Mouse (Mus musculus): Measurements from ENCODE around the gene Lrrc75b. TPM values are rescaled to one million over a fixed set of nuclear protein-coding genes. Genes with fewer than 3 reads are reported as not detected.
"Not testable (repeated sequence)": the region's sequence is repeated elsewhere in the genome, so short reads cannot be mapped to it uniquely, and the experiment has no call there.

Lrrc75b gene
- polyA plus RNA-seq, 1 experiment from 2014 or later, result 10.3 TPM

DNA sequence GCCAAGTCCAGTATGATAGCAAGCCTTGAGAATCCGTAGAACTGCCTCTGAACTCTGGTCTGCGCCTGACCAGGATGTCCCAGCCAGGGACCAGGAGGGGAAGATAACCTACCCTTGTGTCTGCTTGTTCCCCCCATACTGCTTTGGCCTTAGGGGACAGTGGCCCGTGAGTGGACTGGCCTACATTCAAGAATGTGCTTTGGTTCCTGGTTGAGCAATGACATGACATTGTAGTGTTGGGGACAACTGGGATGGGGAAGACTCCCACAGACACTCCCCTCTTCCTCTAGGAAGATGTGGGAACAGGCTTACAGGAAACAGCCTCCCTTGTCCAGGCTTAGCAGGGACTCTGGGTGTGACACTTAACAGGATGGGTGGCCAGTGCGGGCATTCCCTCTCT lies 27.7 kb upstream of the Lrrc75b start:
- Histone ChIP-seq H3K4me1 (peaks cover 8% of the 10 kb centered on the region), H3K4me2 (replicated peaks) (no peak overlapping the region), H3K36me3 (no peaks in the 10 kb centered on the region), H3K27ac (replicated peaks) (no peak overlapping the region), H3K27me3 (peaks cover 22% of the 10 kb centered on the region), H3K4me3 (no peak overlapping the region), H3K9me3 (no peaks in the 10 kb centered on the region), H3K9ac (replicated peaks) (no peak overlapping the region)
- WGBS, result 82% methylated on average over 4 of the region's 4 CpGs
- no peak for ATAC-seq (ENCODE audit: low FRiP score, low read depth)

DNA sequence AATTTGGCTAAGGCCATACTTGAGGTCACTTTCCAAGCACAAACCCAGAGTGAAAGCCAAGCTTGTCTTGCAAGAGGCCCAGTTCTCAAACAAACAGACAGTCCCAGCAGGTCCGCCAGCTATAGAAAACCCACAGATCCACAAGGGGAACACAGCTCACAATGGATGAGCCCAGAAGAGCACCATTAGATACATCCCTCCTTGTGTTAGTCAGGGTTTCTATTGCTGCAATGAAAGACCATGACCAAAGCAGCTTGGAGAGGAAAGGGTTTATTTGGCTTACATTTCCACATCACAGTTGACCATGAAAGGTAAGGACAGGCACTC lies 26.4 kb upstream of the Lrrc75b start:
- 82% methylated on average over 1 of the region's 1 CpGs for WGBS
- H3K4me1 ChIP-seq, result peaks cover 8% of the 10 kb centered on the region
- peak; percentile 48; the same call in 1 of the 2 replicates for ATAC-seq (ENCODE audit: low FRiP score, low read depth)
- H3K27me3 ChIP-seq, result peaks cover 22% of the 10 kb centered on the region
- no peak overlapping the region for H3K27ac ChIP-seq (replicated peaks)
- H3K4me3 ChIP-seq, result no peak overlapping the region
- H3K4me2 ChIP-seq (replicated peaks), result no peak overlapping the region
- no peaks in the 10 kb centered on the region for H3K9me3 ChIP-seq
- no peak overlapping the region for H3K9ac ChIP-seq (replicated peaks)
- no peaks in the 10 kb centered on the region for H3K36me3 ChIP-seq

DNA sequence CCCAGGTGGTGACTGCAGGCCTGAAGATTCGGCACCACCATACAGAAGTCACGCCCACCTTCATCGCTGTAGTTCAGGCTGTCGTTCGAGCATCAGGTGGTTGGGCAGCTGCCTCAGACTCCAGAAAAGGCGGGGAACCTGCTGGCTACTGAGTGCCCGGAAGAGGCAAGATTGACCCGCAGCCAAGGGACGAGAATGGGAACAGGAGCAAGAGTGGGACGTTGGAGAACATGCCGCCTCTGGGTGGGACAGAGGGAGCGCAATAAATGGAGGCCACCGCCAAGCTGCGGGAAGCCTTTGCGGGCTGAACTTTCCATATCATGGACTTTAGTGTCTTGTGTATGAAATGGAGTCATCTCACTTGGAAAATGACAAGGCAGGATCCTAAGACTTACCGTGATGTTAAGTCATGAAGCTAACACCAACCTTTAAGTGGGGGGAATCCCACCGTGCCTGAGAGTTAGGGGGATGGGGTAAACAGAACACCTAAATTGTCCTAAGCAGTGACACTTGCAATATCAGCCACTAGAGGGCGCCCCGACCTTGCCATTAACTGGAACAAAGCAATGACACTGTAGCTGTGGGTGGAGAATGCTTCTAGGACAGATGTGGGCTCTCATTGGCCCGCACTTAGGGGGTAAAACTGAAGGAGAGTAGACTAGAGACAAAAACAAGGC lies 25.9 kb upstream of the Lrrc75b start:
- no peak overlapping the region for H3K4me3 ChIP-seq
- H3K4me1 ChIP-seq, result peaks cover 8% of the 10 kb centered on the region
- H3K27ac ChIP-seq (replicated peaks), result no peak overlapping the region
- no peaks in the 10 kb centered on the region for H3K9me3 ChIP-seq
- peaks cover 22% of the 10 kb centered on the region for H3K27me3 ChIP-seq
- H3K9ac ChIP-seq (replicated peaks), result no peak overlapping the region
- H3K4me2 ChIP-seq (replicated peaks), result peak overlapping the region; percentile 8; the same call in 1 of the 2 replicates
- H3K36me3 ChIP-seq, result no peaks in the 10 kb centered on the region
- WGBS, result 26% methylated on average over 20 of the region's 20 CpGs
- peak; percentile 74 for ATAC-seq (ENCODE audit: low FRiP score, low read depth)

DNA sequence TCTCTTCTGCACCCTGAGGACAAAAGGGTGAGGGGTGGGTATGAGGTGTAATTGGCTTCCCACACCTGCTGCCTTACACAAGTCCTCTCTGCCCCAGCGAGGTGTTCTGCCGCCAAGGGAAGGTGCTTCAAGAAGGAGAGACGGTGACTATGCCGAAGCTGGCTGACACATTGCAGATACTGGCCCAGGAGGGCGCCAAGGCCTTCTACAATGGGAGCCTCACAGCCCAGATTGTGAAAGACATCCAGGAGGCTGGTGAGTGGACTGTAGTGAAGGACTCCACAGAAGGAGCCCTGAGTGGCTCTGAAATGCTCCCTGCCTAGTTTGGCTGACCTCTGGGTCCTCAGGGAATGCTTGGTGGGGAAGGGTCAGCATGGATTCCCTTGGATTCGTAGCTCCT lies 19.0 kb upstream of the Lrrc75b start:
- ATAC-seq (ENCODE audit: low FRiP score, low read depth), result no peak
- H3K4me3 ChIP-seq, result no peak overlapping the region
- peaks cover 9% of the 10 kb centered on the region; the same call in 1 of the 2 replicates for H3K27me3 ChIP-seq
- H3K9me3 ChIP-seq, result no peaks in the 10 kb centered on the region
- no peak overlapping the region for H3K9ac ChIP-seq (replicated peaks)
- 82% methylated on average over 6 of the region's 6 CpGs for WGBS
- H3K4me2 ChIP-seq (replicated peaks), result no peak overlapping the region
- no peaks in the 10 kb centered on the region for H3K36me3 ChIP-seq
- no peak overlapping the region for H3K27ac ChIP-seq (replicated peaks)
- H3K4me1 ChIP-seq, result no peaks in the 10 kb centered on the region

DNA sequence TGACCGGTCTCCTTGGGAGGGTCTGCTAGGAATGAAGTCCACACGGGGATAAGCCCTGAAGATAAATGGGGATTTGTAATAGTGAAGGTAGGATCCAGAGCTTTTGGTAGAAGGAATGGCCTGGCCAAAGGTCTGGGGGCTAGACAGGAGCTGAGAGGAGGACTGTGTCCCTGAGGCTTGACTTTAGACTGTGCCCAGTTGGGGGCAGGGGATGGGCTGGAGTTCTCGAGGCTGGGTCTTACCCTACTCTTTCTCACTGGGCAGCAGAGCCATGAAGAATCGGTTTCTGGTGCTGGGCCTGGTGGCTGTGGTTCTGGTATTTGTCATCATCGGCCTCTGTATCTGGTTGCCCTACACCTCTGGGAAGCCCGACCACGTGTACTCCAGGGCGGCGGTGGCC lies 13.8 kb upstream of the Lrrc75b start:
- no peak overlapping the region for H3K9ac ChIP-seq (replicated peaks)
- WGBS, result 86% methylated on average over 9 of the region's 9 CpGs
- ATAC-seq (ENCODE audit: low FRiP score, low read depth), result no peak
- H3K36me3 ChIP-seq, result no peaks in the 10 kb centered on the region
- no peaks in the 10 kb centered on the region for H3K27me3 ChIP-seq
- no peak overlapping the region for H3K4me3 ChIP-seq
- no peaks in the 10 kb centered on the region for H3K4me1 ChIP-seq
- no peak overlapping the region for H3K27ac ChIP-seq (replicated peaks)
- H3K4me2 ChIP-seq (replicated peaks), result no peak overlapping the region
- no peaks in the 10 kb centered on the region for H3K9me3 ChIP-seq

DNA sequence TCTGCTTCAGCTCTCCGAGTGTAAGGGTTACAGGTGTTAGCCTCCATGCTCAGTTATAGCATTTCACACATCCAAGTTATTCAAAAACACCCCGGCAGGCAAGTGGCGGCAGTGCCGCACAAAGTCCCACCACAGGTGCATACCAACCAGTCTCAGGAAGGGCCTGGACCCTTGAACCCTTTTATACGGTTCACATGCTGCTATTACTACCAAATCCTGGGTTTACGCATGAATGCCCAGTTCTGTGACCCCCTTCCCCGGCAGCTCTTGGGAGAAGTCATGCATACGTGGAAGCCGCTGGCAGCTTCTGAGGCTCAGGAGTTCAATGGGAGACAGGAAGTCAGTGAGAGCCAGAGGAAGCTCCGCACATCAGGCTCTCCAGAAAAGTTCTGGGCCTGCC lies 13.1 kb upstream of the Lrrc75b start:
- no peaks in the 10 kb centered on the region for H3K9me3 ChIP-seq
- no peak overlapping the region for H3K9ac ChIP-seq (replicated peaks)
- H3K4me2 ChIP-seq (replicated peaks), result no peak overlapping the region
- WGBS, result 52% methylated on average over 10 of the region's 10 CpGs
- no peak overlapping the region for H3K4me3 ChIP-seq
- peaks cover 7% of the 10 kb centered on the region for H3K27me3 ChIP-seq
- no peak for ATAC-seq (ENCODE audit: low FRiP score, low read depth)
- H3K4me1 ChIP-seq, result no peaks in the 10 kb centered on the region
- H3K36me3 ChIP-seq, result no peaks in the 10 kb centered on the region
- H3K27ac ChIP-seq (replicated peaks), result no peak overlapping the region

DNA sequence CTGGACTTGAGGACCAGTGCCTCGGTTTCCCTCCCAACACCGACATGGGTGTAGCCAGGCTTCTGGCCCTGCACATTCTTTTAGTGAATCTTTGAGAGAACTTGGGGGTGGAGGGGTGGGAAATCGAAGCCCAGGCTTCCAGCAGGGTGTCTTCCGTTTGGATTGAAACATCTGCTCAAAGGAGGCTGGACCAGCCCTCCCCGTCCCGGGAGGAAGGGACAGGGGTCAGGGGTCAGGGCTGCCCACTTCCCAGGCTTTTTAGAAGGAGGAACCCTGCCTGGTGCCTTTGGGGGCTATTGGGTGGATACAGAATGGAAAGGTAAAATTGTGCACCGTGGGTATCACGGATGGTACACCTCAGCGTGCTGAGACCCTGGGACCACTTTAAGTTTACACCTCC lies 11.8 kb upstream of the Lrrc75b start:
- H3K4me2 ChIP-seq (replicated peaks), result no peak overlapping the region
- H3K36me3 ChIP-seq, result no peaks in the 10 kb centered on the region
- H3K9ac ChIP-seq (replicated peaks), result no peak overlapping the region
- no peaks in the 10 kb centered on the region for H3K4me1 ChIP-seq
- H3K27me3 ChIP-seq, result peaks cover 14% of the 10 kb centered on the region
- no peak for ATAC-seq (ENCODE audit: low FRiP score, low read depth)
- no peak overlapping the region for H3K27ac ChIP-seq (replicated peaks)
- 40% methylated on average over 9 of the region's 9 CpGs for WGBS
- H3K4me3 ChIP-seq, result no peak overlapping the region
- no peaks in the 10 kb centered on the region for H3K9me3 ChIP-seq

DNA sequence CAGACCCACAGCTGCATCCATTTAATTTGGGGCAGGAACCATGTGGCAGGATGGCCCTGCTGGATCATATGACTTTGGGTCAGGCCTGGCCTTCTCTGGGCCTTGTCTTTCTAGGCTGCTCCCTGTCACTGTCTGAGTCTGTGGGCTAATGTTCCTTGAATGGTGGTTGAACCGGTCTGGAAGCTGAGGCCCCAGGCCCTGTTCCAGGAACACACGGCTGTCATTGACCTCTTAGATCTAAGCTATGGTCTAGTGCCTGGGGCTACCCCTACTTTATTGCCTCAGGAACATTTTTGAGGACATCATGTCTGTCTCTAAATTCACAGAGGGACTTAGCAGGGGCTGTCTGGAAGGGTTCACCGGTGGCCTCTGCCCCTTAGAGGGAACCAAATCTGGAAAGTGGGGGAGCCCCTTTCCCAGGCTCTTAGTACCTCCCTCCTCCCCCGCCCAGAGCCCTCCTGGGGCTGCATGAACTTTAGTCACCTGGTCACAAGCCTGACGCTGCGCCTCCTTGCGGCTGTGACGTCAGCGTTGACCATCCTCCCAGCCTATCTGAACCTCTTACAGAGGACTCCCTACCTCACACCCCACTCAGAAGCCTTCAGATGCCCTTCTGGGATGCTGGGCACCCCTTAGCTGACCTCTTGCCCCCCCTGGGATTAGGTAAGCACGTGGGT lies 11.0 kb upstream of the Lrrc75b start:
- Histone ChIP-seq H3K4me2 (replicated peaks) (no peak overlapping the region), H3K27me3 (peaks cover 14% of the 10 kb centered on the region), H3K9ac (replicated peaks) (no peak overlapping the region), H3K4me1 (no peaks in the 10 kb centered on the region), H3K36me3 (no peaks in the 10 kb centered on the region), H3K9me3 (no peaks in the 10 kb centered on the region), H3K27ac (replicated peaks) (no peak overlapping the region), H3K4me3 (no peak overlapping the region)
- ATAC-seq (ENCODE audit: low FRiP score, low read depth), result no peak
- 31% methylated on average over 10 of the region's 10 CpGs for WGBS

DNA sequence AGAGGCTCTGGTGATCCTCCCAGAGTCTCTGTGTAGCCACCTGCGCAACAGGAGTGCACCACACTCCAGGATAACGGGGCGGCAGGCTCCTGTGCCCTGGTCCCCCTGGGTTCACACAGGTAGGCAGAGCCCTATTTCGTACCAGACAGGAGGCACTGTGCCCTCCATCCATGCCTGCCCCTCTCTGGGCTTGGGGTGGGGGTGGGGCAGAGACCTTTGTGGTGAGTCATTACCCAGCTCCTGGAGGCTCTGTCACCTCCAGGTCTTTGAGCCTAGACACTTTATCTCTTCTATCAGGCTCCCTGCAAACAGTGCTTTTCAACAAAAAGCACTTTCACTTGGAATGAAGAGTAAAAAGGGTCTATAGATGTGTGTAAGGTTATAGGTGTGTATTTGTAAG lies 8.7 kb upstream of the Lrrc75b start:
- H3K9me3 ChIP-seq, result no peaks in the 10 kb centered on the region
- no peaks in the 10 kb centered on the region for H3K4me1 ChIP-seq
- peaks cover 16% of the 10 kb centered on the region for H3K27me3 ChIP-seq
- no peak overlapping the region for H3K27ac ChIP-seq (replicated peaks)
- H3K4me3 ChIP-seq, result no peak overlapping the region
- H3K36me3 ChIP-seq, result no peaks in the 10 kb centered on the region
- 18% methylated on average over 4 of the region's 4 CpGs for WGBS
- H3K4me2 ChIP-seq (replicated peaks), result no peak overlapping the region
- ATAC-seq (ENCODE audit: low FRiP score, low read depth), result no peak
- H3K9ac ChIP-seq (replicated peaks), result no peak overlapping the region

DNA sequence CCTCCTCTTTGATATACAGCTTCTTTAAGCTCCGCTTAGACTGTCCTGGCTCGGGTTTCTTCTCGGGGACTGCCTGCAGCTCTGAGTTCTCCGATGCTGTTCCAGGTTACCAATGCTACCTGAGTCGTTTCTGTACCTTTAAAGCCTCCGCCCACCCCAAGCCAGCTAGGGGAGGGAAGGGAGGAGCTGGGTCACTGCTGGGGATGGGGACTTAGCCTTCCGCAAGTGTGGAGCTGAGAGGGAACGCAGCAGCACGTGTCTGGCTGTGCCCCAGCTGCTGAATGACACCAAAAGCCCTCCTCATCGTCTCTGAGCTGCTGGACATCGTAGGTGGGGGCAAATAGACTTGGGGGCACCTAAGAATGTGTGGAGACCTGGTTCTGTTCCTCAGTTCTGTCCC lies 8.3 kb upstream of the Lrrc75b start:
- Histone ChIP-seq H3K9ac (replicated peaks) (no peak overlapping the region), H3K27me3 (peaks cover 20% of the 10 kb centered on the region), H3K27ac (replicated peaks) (no peak overlapping the region), H3K4me2 (replicated peaks) (no peak overlapping the region), H3K4me1 (no peaks in the 10 kb centered on the region), H3K36me3 (no peaks in the 10 kb centered on the region), H3K4me3 (no peak overlapping the region), H3K9me3 (no peaks in the 10 kb centered on the region)
- WGBS, result 6% methylated on average over 11 of the region's 11 CpGs
- no peak for ATAC-seq (ENCODE audit: low FRiP score, low read depth)

DNA sequence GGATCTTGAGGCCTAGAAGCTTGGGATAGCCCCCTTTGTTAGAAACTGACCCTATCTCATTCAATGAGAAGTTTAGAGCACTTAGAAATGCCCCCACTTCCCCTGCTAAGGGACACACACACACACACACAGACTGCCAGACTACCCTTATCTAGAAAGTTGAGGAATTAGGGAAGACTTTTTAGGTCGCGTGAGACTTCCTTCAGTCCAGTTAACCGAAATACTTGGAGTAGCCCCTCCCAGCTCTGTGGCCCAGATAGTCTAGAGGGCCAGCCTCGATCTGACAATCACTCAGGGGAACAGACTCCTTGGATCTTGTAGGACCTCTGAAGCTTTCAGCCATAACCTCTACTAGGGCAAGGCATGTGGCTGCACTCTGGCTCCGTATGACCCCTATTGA lies 7.9 kb upstream of the Lrrc75b start:
- Histone ChIP-seq H3K4me1 (no peaks in the 10 kb centered on the region), H3K9ac (replicated peaks) (no peak overlapping the region), H3K4me2 (replicated peaks) (no peak overlapping the region), H3K27me3 (peaks cover 23% of the 10 kb centered on the region), H3K36me3 (no peaks in the 10 kb centered on the region), H3K4me3 (no peak overlapping the region), H3K27ac (replicated peaks) (no peak overlapping the region), H3K9me3 (no peaks in the 10 kb centered on the region)
- ATAC-seq (ENCODE audit: low FRiP score, low read depth), result no peak
- whole genome bisulfite sequencing, result 45% methylated on average over 5 of the region's 5 CpGs

DNA sequence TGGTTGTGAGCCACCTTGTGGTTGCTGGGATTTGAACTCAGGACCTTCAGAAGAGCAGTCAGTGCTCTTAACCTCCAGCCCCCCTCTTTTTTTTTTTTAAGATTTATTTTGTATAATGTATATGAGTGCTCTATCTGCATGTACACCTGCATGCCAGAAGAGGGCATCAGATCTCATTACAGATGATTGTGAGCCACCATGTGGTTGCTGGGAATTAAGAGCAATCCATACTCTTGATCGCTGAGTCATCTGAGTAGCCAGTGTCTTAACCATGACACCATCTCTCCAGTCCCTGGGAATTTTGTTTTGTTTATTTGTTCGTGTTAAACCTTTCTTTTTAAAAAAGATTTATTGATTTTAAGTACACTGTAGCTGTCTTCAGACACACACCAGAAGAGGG lies 6.6 kb upstream of the Lrrc75b start:
- not testable (repeated sequence) for H3K4me1 ChIP-seq; H3K27ac ChIP-seq (replicated peaks); H3K36me3 ChIP-seq; H3K9ac ChIP-seq (replicated peaks); H3K4me3 ChIP-seq; ATAC-seq (ENCODE audit: low FRiP score, low read depth); H3K9me3 ChIP-seq; H3K4me2 ChIP-seq (replicated peaks)
- peaks cover 30% of the 10 kb centered on the region for H3K27me3 ChIP-seq
- 87% methylated on average over 2 of the region's 2 CpGs for WGBS

DNA sequence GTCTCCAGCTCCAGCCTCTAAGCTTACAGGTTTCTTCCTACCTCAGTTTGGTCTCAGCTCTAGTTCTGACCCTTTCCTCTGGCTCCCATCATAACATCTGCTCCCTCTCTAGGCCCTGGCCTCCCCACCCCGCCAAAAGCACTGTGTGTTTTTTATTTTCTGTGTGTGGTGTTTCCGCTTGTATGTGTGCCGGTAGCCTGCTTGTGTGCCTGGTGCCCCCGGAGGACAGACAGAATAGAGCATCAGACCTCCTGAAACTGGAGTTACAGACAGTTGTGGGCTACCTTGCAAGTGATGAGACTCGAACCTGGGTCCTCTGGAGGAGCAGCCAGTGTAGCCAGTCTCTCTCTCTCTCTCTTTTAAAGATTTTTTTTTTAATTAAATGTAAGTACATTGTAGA lies 6.2 kb upstream of the Lrrc75b start:
- no peak overlapping the region for H3K9ac ChIP-seq (replicated peaks)
- no peaks in the 10 kb centered on the region for H3K36me3 ChIP-seq
- WGBS, result 89% methylated on average over 5 of the region's 5 CpGs
- no peak overlapping the region for H3K4me2 ChIP-seq (replicated peaks)
- ATAC-seq (ENCODE audit: low FRiP score, low read depth), result no peak
- peaks cover 34% of the 10 kb centered on the region for H3K27me3 ChIP-seq
- H3K4me3 ChIP-seq, result no peak overlapping the region
- H3K4me1 ChIP-seq, result no peaks in the 10 kb centered on the region
- no peak overlapping the region for H3K27ac ChIP-seq (replicated peaks)
- no peaks in the 10 kb centered on the region for H3K9me3 ChIP-seq
